Mouse (Mus musculus) embryonic facial prominence, embryonic 13.5 days (tissue): ENCODE results near the gene Cyp27b1. TPM values are rescaled to one million over a fixed set of nuclear protein-coding genes. Genes with fewer than 3 reads are reported as not detected.
"Not testable (repeated sequence)": the region's sequence is repeated elsewhere in the genome, so short reads cannot be mapped to it uniquely, and the experiment has no call there.

ENCODE experiments used
- ATAC-seq: fragments of 200-750 bp; cut with Nextera tagmentation; 2 replicates; pipeline ENCODE4 v1.8.0; 2017; ENCODE audit warnings: low read depth; ENCODE audit not compliant: insufficient number of reproducible peaks, insufficient read depth, low FRiP score, low TSS enrichment
- H3K27ac ChIP-seq: fragments of 300-500 bp; sonication (generic); 2 replicates; pipeline ENCODE4 v1.5.1; 2015; ENCODE audit warnings: moderate library complexity, mild to moderate bottlenecking, inconsistent platforms
- H3K27me3 ChIP-seq: fragments of 300-500 bp; sonication (generic); 2 replicates; pipeline ENCODE4 v1.6.1; 2015; ENCODE audit warnings: mild to moderate bottlenecking, inconsistent platforms
- H3K36me3 ChIP-seq: fragments of 300-500 bp; sonication (generic); 2 replicates; pipeline ENCODE4 v1.6.1; 2015; ENCODE audit warnings: mild to moderate bottlenecking, inconsistent platforms
- H3K4me1 ChIP-seq: fragments of 300-500 bp; sonication (generic); 2 replicates; pipeline ENCODE4 v1.6.1; 2015; ENCODE audit warnings: inconsistent platforms
- H3K4me2 ChIP-seq: fragments of 300-500 bp; sonication (generic); 2 replicates; pipeline ENCODE4 v1.6.1; 2015; ENCODE audit warnings: moderate library complexity, mild to moderate bottlenecking, inconsistent platforms
- H3K4me3 ChIP-seq: fragments of 300-500 bp; sonication (generic); 2 replicates; pipeline ENCODE4 v1.5.1; 2015; ENCODE audit warnings: mild to moderate bottlenecking, inconsistent platforms
- H3K9ac ChIP-seq: fragments of 300-500 bp; sonication (generic); 2 replicates; pipeline ENCODE4 v1.6.1; 2015; ENCODE audit warnings: mild to moderate bottlenecking, inconsistent platforms
- H3K9me3 ChIP-seq: fragments of 300-500 bp; sonication (generic); 2 replicates; pipeline ENCODE4 v1.6.1; 2016; ENCODE audit warnings: inconsistent platforms
- WGBS: fragments of 180-500 bp; shearing (Covaris S2); methylation state at CpG from one replicate; pipeline ENCODE4 v1.1.7; 2015; ENCODE audit warnings: mixed read lengths; 5-methylcytosine and 5-hydroxymethylcytosine counted together
- polyA plus RNA-seq: library from polyadenylated mRNA; unstranded; fragments of >200 nt; fragmentation: Nextera tagmentation; extraction: Ambion mirVana; gene quantifications from 2 replicates; pipeline ENCODE4 v1.2.1, GENCODE M21; 2015

Cyp27b1 gene
- polyA plus RNA-seq, 1 experiment from 2014 or later, result 0.08 TPM

DNA sequence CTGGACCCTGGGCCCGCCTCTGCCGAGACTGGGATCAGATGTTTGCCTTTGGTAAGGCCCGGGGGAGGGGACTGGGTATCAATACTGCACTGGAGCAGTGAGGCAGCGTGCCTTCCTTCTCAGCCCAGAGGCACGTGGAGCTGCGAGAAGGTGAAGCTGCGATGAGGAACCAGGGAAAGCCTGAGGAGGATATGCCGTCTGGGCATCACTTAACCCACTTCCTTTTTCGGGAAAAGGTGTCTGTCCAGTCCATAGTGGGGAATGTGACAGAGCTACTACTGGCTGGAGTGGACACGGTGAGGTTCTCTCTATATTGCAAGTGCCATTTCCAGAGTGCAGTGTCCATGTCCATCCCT lies 2.0 kb downstream of the Cyp27b1 start:
- no peak overlapping the region; the same call in 1 of the 2 replicates for H3K9ac ChIP-seq
- H3K4me1 ChIP-seq, result peaks cover 11% of the 10 kb centered on the region; the same call in 1 of the 2 replicates
- H3K4me2 ChIP-seq, result 0 out of 2 replicates have a peak overlapping the region, but pooled peaks have one; percentile 35
- peaks cover 27% of the 10 kb centered on the region for H3K36me3 ChIP-seq
- H3K9me3 ChIP-seq, result no peaks in the 10 kb centered on the region
- H3K27ac ChIP-seq, result no peak overlapping the region
- H3K4me3 ChIP-seq, result peak overlapping the region; percentile 16; the same call in 1 of the 2 replicates
- no peak for ATAC-seq
- peaks cover 63% of the 10 kb centered on the region for H3K27me3 ChIP-seq
- 14% methylated on average over 10 of the region's 10 CpGs for WGBS

DNA sequence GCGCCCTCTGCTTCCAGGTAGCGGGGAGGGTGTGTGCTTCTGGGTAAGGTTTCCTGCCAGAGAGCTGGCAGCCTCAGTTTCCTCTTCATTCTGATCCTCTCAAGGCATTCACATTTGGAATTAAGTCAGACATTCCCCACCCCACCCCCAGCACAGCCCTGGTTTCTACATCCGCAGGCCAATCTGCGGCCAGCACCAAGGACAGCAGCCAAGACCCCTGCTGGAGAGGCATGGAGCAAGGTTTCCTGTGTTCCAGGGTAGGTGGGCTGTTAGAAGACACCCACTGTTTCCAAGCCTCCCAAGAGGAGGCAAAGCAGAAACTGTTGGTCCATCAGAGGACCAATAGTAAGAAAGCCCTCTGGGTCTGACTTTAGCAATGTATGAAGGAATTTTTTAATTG lies 6.6 kb downstream of the Cyp27b1 start:
- Histone ChIP-seq H3K4me2 (no peak overlapping the region), H3K9me3 (no peaks in the 10 kb centered on the region), H3K36me3 (peaks cover 32% of the 10 kb centered on the region), H3K27me3 (peaks cover 49% of the 10 kb centered on the region), H3K4me3 (no peak overlapping the region), H3K4me1 (peaks cover 21% of the 10 kb centered on the region), H3K27ac (no peak overlapping the region), H3K9ac (no peak overlapping the region)
- 61% methylated on average over 4 of the region's 4 CpGs for WGBS
- ATAC-seq, result no peak

DNA sequence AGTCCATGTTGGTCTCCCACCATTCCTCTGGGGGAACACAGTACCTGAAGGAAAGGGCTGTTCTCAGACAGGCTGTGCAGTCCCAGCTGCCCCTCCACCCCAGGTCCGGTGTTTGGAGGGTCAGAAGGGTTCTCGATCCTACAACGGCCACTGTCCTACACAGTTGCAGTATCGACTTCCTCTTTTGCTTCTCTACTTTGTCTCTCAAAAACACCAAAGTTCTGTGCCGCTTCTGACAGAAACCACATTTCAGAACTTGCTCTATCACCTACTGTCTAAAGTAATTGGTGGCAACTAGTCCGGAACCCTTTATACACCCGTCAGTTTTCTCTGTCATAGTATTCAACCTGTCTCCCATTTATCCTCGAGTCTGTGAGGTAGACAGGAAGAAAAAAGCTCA lies 7.4 kb downstream of the Cyp27b1 start:
- H3K27ac ChIP-seq, result no peak overlapping the region
- peaks cover 47% of the 10 kb centered on the region for H3K27me3 ChIP-seq
- H3K9ac ChIP-seq, result no peak overlapping the region
- peaks cover 32% of the 10 kb centered on the region for H3K36me3 ChIP-seq
- no peaks in the 10 kb centered on the region for H3K9me3 ChIP-seq
- 84% methylated on average over 8 of the region's 8 CpGs for WGBS
- no peak overlapping the region for H3K4me3 ChIP-seq
- no peak for ATAC-seq
- peaks cover 20% of the 10 kb centered on the region for H3K4me1 ChIP-seq
- H3K4me2 ChIP-seq, result no peak overlapping the region

DNA sequence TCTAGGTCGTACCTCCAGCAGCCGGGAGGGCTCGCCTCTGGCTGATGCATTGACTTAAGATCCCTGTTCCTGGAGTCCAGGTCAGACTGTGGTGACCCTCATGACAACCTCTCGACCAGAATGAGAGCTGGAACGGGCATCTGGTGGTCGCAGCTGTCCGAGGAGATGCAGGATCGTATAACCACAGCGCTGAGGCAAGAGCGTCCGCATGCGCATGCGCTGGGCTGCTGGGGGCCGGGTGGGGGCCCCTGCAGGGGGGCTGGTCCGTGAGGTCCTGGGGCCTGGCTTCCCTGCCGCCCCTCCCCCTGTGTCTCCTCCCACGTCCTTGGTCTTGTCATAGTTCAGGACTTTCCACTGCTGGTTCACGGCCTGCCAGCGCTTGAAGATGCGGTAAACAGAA lies 8.4 kb downstream of the Cyp27b1 start:
- no peaks in the 10 kb centered on the region for H3K9me3 ChIP-seq
- no peak overlapping the region for H3K4me2 ChIP-seq
- ATAC-seq, result no peak
- H3K9ac ChIP-seq, result no peak overlapping the region
- H3K4me1 ChIP-seq, result peaks cover 23% of the 10 kb centered on the region
- 80% methylated on average over 20 of the region's 20 CpGs for WGBS
- peaks cover 32% of the 10 kb centered on the region for H3K36me3 ChIP-seq
- no peak overlapping the region for H3K4me3 ChIP-seq
- H3K27me3 ChIP-seq, result peaks cover 47% of the 10 kb centered on the region
- no peak overlapping the region for H3K27ac ChIP-seq

DNA sequence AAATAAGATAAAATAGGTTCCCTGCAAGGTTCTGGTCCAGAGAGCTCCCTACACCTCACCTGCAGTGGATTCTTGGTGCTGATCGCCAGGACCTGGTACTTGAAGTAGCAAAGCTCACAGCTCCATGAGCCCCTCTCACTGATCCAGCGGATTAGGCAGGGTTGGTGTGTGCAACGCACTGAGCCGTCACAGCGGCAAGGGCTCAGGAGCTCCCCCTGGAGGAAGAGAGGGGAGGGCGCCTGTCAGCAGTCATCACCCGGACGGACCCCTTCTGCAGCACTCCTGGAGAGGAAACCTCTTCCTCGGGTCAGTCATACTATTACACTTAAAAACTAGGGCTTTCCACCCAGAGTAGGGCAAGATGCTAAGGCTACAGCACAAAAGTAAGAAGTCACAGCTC lies 10.1 kb downstream of the Cyp27b1 start:
- 2% methylated on average over 9 of the region's 9 CpGs for WGBS
- peaks cover 32% of the 10 kb centered on the region for H3K36me3 ChIP-seq
- ATAC-seq, result no peak
- H3K4me3 ChIP-seq, result peak overlapping the region; percentile 87
- peaks cover 36% of the 10 kb centered on the region for H3K27me3 ChIP-seq
- H3K9me3 ChIP-seq, result no peaks in the 10 kb centered on the region
- H3K4me2 ChIP-seq, result peak overlapping the region; percentile 94
- H3K27ac ChIP-seq, result no peak overlapping the region
- peaks cover 23% of the 10 kb centered on the region for H3K4me1 ChIP-seq
- H3K9ac ChIP-seq, result peak overlapping the region; percentile 88; the same call in 1 of the 2 replicates

DNA sequence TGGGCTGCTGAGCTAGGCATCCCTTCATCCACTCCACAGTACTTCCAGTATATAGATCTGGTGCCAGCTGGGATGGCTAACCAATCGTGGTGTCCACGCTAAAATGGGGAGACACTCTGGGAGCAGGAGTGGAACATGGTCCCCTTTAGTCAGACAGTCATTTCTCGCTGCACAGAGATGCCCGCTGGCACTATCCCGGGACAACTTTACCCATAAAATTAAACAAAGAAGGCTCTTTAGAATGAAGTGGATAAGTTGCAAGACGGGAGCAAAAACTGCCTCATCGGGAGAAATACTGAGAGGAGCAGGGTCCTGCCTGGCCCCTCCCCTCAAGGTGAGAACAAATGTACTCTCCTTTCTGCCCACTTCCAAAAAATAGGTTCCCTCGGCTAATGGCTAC lies 10.7 kb downstream of the Cyp27b1 start:
- H3K27me3 ChIP-seq, result peaks cover 34% of the 10 kb centered on the region
- no peak overlapping the region for H3K27ac ChIP-seq

DNA sequence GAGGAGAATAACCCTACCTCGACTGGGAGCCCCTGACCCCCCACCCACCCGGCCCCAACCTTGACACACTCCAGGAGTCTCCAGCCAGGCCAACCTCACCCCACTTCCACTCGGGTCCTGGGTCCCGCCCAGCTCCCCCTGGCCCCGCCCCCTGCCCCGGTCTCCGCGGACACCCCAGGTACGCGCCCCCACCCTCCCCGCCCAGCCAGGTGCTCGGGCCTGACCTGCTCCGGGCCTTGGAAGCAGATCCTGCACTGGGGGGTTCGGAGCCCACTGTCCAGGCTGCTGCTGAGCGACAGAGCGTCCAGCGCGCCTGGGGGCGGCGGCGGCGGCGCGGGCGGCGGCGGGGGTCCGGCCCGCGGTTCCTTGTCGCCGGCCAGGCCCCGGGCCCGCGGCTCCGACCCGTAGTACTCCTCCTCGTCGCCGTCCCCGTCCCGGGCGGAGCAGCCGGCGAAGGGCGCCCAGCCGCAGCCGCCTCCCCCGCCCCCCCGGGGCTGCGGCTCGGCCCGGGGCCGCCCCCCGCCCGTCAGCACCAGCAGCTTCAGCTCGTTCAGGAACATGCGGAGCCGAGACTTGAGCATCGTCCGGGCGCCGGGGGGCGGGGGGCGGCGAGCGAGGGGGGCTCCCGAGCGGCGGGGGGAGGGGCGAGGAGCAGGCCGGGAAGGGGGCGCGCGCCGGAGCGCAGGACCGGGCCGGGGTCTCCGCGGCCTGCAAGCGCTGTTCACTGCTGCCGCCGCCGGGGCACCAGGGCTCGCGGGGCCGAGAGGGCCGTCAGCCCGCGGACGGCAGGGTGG lies 11.3 kb downstream of the Cyp27b1 start:
- Histone ChIP-seq H3K27ac (peak overlapping the region; percentile 57), H3K4me2 (peak overlapping the region; percentile 94), H3K36me3 (peaks cover 27% of the 10 kb centered on the region), H3K9ac (peak overlapping the region; percentile 88), H3K4me1 (peaks cover 23% of the 10 kb centered on the region), H3K9me3 (no peaks in the 10 kb centered on the region), H3K4me3 (peak overlapping the region; percentile 87), H3K27me3 (peaks cover 31% of the 10 kb centered on the region)
- WGBS, result 0% methylated on average over 46 of the region's 92 CpGs
- ATAC-seq, result no peak

More for the DNA sequence above, 10.7 kb downstream of the Cyp27b1 start:
- ATAC-seq, result no peak
- Histone ChIP-seq H3K36me3 (peaks cover 32% of the 10 kb centered on the region), H3K4me2 (peak overlapping the region; percentile 94), H3K4me1 (peaks cover 23% of the 10 kb centered on the region), H3K4me3 (peak overlapping the region; percentile 87), H3K9ac (peak overlapping the region; percentile 88), H3K9me3 (no peaks in the 10 kb centered on the region)
- 8% methylated on average over 8 of the region's 8 CpGs for WGBS

DNA sequence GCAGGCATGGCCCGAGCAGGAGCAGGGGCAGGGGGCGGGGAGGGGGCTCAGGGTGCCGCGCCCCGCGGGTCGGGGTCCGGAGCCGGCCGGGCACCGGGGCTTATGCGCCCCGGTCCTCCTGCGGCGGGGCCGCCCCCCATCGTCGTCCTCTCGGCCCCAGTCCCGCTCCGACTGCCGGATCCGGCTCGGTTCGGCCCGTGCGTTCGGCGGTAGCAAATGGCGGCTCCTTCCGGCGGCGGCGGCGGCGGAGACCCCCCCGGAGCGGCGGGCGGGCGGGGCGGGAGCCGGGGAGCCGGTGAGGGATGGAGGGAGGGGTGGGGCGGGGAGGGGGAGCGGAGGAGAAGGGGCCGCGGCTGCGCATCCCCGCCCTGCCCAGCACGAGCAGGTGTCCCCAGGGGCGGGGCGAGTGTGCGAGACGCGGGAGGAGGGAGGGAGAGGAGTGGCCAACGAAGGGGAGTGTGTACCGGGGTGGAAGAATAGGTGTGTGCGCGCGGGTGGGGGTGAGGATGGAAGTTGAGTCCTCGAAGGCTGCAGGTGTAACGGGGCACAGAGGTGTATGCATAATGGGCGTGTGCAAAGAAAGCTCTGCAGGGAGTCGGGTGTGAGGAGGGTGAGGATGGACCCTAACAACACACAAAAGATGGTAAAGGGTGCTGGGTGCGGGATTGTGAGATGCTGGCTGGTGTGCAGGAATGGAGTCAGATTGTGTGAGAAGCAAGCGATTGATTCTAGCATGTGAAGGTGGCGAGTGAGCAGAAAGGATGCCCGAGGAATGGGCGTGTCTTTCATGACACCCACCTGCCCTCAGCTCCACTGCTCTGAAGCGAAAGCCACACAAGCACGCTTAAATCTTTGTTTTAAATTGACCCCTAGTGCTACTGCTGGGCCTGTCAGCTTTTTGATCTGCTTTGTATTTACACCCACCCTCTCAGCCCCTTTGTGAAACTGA lies 12.2 kb downstream of the Cyp27b1 start, which contains the start of gene March9:
TSS of gene March9 (minus strand) at position 217 of the 949 bp plus-strand sequence.
- Histone ChIP-seq H3K4me1 (peaks cover 31% of the 10 kb centered on the region), H3K27ac (peak within 1 kb of the TSS; percentile 57), H3K4me2 (peak within 1 kb of the TSS; percentile 94), H3K9ac (peak within 1 kb of the TSS; percentile 88), H3K36me3 (peaks cover 29% of the 10 kb centered on the region), H3K9me3 (no peaks in the 10 kb centered on the region), H3K27me3 (peaks cover 31% of the 10 kb centered on the region), H3K4me3 (peak within 1 kb of the TSS; percentile 87)
- peak; percentile 24; the same call in 1 of the 2 replicates for ATAC-seq
- 1% methylated on average over 48 of the region's 72 CpGs for WGBS

DNA sequence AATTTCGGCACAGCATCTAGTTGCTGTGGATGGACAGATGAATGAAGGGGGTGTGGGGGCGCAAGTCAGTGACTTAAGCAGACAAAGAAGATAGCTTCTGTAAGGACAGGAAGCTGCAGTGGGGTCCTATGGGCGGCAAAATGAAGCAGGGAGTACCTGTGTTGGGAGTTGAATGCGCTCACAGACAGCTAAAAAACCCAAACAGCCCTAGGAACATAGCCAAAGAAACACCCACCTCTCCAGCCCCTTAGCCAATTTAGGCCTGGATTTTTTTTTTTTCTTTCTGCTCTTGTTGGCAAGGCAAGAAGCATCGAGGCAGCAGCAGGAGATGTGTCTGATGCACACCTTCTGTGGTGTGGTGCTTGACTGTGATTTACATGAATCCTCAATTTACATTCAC lies 13.0 kb downstream of the Cyp27b1 start:
- H3K36me3 ChIP-seq, result peaks cover 30% of the 10 kb centered on the region
- H3K4me1 ChIP-seq, result peaks cover 29% of the 10 kb centered on the region
- peak overlapping the region; percentile 87; the same call in 1 of the 2 replicates for H3K4me3 ChIP-seq
- 31% methylated on average over 5 of the region's 5 CpGs for WGBS
- no peaks in the 10 kb centered on the region for H3K9me3 ChIP-seq
- no peak overlapping the region for H3K27ac ChIP-seq
- H3K9ac ChIP-seq, result no peak overlapping the region
- ATAC-seq, result no peak
- peaks cover 31% of the 10 kb centered on the region for H3K27me3 ChIP-seq
- no peak overlapping the region for H3K4me2 ChIP-seq

DNA sequence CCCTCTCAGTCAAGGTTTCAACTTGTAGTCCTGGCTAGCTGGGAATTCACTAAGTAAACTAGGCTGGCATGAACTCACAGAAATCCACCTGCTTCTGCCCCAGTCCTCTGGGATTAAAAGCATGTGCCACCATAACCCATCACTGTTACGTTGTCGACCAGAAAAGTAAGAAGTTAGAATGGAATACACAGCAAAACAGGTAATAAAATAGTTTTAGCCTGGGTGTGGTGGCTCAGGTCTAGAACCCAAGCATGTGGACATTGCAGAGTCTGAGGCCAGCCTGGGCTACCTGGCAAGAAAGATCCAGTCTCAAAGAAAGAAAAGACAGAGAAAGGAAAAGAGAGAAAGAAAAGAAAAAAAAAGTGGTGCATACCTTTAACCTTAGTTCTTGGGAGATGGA lies 13.5 kb downstream of the Cyp27b1 start:
- Histone ChIP-seq H3K4me3 (no peak overlapping the region), H3K4me2 (no peak overlapping the region), H3K36me3 (peaks cover 30% of the 10 kb centered on the region), H3K27ac (no peak overlapping the region), H3K9me3 (no peaks in the 10 kb centered on the region), H3K4me1 (peaks cover 29% of the 10 kb centered on the region), H3K9ac (no peak overlapping the region), H3K27me3 (peaks cover 31% of the 10 kb centered on the region)
- no peak for ATAC-seq
- WGBS, result 74% methylated on average over 2 of the region's 2 CpGs

DNA sequence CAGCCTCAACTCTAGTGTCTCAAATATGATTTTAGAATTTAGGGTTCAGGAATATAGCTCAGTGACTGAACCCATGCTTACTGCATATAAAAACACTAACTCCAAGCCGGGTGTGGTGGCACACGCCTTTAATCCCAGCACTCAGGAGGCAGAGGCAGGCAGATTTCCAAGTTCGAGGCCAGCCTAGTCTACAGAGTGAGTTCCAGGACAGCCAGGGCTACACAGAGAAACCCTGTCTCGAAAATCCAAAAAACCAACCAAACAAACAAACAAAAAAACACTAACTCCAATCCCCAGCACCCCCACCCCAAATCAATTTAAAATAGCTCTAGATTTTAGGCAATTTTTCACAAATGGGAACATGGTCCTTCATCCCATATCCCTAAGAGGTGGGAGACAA lies 14.1 kb downstream of the Cyp27b1 start:
- Histone ChIP-seq H3K27me3 (peaks cover 31% of the 10 kb centered on the region), H3K4me1 (peaks cover 33% of the 10 kb centered on the region), H3K36me3 (peaks cover 32% of the 10 kb centered on the region)
- 86% methylated on average over 4 of the region's 4 CpGs for WGBS
- not testable (repeated sequence) for H3K4me2 ChIP-seq, H3K4me3 ChIP-seq, H3K9me3 ChIP-seq, ATAC-seq, H3K9ac ChIP-seq, H3K27ac ChIP-seq
